Mouse (Mus musculus): ENCODE measurements around the gene Olfr1350.
"Not testable (repeated sequence)": the region's sequence is repeated elsewhere in the genome, so short reads cannot be mapped to it uniquely, and the experiment has no call there.

The Olfr1350 gene

DNA sequence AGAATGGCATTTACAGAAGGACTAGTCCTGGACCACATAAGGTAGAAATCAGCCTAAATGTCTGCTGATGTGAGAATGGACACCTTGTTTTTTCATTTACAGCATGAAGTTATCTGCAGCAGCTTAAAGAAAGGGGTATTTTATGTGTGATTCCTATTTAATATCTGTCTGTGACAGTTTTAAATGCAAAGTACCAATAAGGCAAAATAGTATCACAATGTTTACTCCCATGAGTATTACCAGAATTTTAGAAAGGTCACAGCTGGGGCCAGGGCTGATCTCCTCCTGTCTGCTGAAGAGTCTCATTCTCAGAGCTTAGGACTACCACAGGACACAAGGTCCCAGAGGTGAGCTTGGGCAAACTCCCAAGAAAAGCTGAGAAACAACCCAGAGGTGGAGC is at the start of gene Olfr1350:
Olfr1350 (plus strand) TSS at position 301 of the 400 bp plus-strand sequence.
- no peak for DNase-seq (ENCODE audit: low read depth, low spot score)

DNA sequence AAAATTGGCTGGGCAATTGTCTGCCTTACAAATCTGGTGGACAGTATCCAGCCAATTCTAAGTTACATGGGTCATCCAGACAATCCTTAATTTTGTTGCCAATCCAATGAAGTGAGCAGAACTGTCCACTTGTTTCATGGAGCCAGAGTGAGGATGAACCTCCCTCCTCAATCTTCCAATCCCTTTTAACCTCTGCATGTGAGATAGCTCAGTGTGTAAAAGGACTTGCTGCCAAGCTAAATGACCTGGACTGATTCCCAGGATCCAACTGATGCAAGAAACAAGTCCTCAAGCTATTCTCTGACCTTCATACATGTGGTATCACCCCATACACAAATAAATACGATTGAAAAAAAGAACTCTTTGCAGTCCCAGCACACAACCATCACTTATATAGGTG is 43.0 kb upstream of the Olfr1350 start:
- no peak for DNase-seq (ENCODE audit: low read depth, low spot score)

DNA sequence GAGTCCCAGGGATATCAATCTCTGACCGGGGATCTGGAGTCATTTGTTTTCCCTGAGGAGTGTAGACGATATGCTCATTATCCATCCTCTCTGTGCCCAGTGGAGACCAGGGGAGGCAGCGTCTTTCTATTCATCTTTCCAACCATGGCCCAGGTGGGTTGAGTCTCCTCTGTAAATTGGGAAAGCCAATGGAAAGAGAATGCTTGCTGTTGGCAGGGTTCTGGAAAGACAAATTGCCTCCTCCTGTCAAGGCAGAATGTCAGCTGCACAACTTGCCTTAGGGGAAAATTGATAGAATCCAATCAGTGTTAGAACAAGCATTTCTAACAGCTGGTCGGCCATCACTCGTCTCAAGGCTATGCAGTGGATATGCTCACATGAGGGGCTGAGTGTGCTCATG is 41.8 kb upstream of the Olfr1350 start, which contains the start of gene Olfr1349:
Olfr1349 (minus strand) TSS at position 101 of the 400 bp plus-strand sequence.
- DNase-seq (ENCODE audit: low read depth, low spot score) = no peak

DNA sequence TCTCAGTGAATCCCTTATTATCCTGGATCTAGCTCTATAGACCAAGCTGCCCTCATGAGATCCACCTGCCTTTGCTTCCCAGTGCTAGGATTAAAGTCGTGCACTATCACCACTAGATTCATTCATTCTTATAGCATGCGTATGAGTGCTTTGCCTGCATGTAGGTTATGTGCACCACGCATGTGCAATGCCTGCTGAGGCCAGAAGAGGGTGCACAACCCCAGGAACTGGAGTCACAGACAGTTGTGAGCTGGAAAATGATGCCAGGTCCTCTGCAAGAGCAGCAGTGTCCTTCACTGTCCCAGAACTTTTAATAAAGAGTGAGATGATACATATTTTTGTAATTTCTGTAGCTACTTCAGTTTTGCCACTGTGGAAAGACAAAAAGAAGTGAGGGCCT is 39.6 kb upstream of the Olfr1350 start:
- no peak for DNase-seq (ENCODE audit: low read depth, low spot score)

DNA sequence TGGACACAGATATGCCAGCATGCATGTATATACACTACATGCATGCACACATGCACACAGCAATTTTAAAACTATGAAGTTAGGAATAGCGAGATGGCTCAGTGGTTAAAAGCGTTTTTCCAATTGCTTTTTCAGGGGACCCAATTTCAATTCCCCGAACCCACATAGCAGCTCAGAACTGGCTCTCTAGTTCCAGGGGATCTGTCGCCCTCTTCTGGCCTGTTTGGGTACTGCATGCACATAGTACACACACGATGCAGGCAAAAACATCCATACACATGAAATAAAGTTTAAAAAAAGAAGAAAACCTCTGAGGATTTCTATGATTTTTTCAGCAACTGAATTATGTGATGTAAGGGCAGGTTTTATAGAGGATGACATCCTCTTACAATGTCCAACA is 38.5 kb upstream of the Olfr1350 start:
- no peak for DNase-seq (ENCODE audit: low read depth, low spot score)

DNA sequence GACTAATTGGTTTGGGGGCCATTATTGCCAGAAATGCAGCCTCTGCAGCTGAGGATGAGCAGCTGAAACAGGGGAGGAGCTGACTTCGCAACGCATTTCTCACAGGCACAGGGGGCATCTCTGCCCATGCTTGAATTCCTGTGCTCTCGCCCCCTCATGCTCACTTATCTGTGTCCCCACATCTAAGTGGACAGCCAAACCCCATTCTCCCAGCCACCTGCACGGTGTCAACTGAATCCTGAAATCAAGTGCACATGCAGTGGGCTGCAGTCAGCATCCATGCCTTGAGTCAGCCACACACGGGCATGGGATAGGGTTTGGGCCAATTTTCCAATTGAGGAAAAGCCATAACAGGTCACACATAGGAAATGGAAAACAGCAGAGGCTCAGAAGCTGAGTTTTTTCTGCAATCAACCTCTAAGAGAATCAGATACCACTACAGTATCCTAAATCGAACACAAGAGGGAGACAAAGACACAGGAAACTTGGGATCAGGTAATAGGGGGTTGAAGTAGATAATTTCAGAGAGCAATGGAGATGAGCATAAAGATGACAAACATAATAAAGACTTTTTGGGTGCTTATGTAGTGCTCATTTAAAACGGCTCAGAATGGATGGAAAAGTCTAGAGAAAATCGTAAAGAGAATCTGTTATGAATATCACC is 21.6 kb downstream of the Olfr1350 start:
- DNase-seq (ENCODE audit: low read depth, low spot score) = peak; percentile 5

DNA sequence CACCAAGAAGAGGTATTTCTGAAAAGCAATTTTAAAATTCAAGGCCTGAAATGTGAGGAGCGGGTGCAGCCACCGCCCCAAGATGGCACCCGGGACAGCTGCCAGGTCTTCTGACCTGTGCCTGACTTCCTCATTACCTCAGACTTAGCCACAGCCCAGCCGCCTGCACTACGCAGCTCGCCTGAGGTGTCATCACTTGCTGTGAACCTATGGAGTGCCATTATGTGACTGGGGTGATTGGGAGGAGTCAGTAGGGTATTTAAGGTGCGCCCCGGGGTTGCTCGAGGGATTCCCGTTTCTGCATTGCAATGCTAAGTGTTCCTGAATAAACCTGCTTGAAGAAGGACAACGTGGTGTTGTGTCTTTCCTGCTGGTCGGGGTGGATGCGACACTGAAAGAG is 24.1 kb downstream of the Olfr1350 start:
- DNase-seq (ENCODE audit: low read depth, low spot score) = not testable (repeated sequence)

DNA sequence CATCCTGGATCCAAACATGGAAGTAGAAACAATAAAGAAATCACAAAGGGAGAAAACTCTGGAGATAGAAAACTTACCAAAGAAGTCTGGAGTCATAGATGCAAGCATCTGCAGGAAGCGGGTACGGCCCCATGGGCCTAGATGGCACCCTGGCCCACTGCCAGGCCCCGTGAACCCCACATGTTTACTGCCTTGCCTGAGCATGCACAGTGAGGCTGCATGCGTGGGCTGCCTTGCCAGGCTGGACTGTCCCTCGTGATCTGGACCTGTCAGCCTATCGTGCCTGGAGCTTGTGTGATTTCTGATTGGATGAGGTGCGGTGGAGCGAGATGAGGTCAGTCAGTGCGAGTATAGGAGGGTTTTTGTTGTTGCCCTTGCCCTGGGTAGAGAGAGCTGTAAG is 38.7 kb downstream of the Olfr1350 start:
- no peak for DNase-seq (ENCODE audit: low read depth, low spot score)
